Mouse (Mus musculus): ENCODE data around the gene Supt6.

GRCm38 (mm10) chr11:78189234-78190040 is 56.4 kb downstream of the Supt6 start:
- TF ChIP-seq CTCF (IDR thresholded peaks at IDR 0.05; ENCODE audit: borderline replicate concordance, control insufficient read depth, extremely low read depth, insufficient read depth, low read length, poor library complexity) (no peak), POLR2A (IDR thresholded peaks at IDR 0.05; ENCODE audit: control insufficient read depth, extremely low read depth, insufficient read depth, low read length, poor library complexity) (no peak)
